Mouse (Mus musculus) G1E-ER4 (cell line): Measurements from ENCODE around the gene Ptpn6. TPM values are rescaled to one million over a fixed set of nuclear protein-coding genes. Genes with fewer than 3 reads are reported as not detected.

Experiments
- GATA1 ChIP-seq: IDR thresholded peaks from one replicate; pipeline ENCODE4 v1.8.0; 2012; ENCODE audit warnings: low read length, inconsistent platforms
- polyA plus RNA-seq: library from polyadenylated mRNA; stranded (reverse); fragments of >175 nt; gene quantifications from 2 replicates; pipeline ENCODE4 v1.2.3, GENCODE M21; 2012

The Ptpn6 gene
- 25.0 and 55.5 TPM in 2 replicates for polyA plus RNA-seq

DNA sequence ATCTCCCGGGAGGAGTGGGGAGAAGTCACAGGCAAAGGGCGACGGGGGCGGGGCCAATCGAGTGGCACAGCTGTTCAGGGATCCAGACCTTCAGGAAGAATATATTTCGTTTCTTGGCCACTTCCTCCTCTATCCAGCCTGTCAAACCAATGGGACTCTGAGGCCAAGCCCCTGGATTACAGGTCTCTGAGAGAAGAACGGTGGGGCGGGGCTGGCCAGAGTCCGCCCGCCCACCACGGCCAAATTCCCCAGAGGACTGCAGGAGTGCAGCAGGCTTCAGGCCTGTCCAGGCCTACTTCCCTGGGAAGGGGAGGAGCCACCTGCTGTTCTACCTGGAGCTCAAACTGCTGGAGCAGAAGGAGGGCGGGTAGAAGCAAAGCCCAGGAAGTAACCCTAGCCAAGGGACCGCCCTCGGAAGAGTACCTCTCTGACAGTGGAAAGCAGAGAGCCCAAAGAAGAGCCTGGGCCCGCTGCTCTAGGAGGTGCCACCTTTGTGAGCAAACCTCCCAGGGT is at the start of gene Ptpn6:
Gene Ptpn6 (minus strand): TSS at position 204 of the 513 bp plus-strand sequence.
- no peak for TF ChIP-seq GATA1

DNA sequence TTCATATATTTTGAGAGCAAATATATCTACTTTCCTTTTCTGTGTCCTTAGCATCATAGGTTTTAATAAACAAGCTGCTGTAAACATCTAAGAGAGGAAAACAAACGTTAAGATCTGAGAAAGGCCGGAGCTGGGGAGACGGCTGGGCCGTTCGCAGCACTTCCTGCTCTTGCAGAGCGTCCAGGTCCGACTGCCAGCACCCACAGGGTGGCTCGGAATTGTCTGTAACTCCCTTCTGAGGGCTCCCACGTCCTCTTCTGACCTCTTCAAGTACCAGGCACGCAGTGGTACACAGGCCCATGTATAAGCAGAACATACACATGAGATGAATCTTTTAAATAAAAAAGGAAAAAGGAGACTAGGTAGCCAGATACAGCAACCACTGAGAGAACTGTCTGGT is 49.2 kb upstream of the Ptpn6 start:
- TF ChIP-seq GATA1: no peak

DNA sequence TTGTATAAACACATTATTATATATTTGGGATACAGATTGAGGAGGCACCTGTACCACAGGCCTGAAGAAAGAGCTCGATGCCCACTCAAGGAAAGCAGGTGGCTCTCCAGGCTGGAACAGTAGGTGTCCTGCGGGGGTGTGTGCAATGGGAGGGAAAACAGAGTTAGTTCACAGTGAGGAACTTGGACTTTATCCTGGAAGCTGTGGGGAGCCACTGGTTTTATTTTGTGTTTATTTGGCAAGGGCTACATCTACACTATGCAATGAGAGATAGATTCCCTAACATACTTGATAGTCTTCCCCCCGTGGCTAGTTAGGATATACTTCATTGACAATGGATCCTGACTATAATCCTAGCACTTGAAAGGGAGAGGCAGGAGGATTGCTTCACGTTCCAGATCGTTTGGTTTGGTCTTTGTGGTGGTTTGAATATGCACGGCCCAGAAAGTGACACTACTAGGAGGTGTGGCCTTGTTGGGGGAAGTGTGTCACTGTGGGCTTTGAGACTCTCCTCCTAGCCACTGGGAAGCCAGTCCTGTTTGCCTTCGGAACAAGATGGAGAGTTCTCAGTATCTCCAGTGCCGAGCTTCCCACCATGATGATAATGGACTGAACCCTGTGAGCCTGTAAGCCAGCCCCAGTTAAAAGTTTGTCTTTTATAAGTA is 48.4 kb upstream of the Ptpn6 start:
- no peak for TF ChIP-seq GATA1

DNA sequence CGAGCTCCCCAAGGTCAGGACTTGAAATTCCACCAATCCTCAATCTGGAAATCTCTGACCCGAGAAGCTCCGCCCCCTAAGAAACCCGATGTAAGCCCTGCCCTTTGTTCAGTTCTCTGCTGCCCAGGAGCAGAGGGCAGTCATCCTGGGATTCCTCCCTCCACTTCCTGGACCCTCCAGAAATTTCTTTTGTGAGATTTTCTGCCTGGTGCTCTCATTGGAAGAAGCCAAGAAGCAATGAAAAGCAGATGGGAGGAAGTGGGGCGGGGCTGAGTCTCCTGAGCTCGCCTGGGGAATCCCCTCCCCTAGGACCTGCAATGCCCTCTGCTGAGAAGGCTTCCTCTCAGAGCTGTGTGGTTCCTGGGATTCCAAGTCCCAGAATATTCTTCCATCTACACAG is 43.9 kb upstream of the Ptpn6 start:
- no peak for TF ChIP-seq GATA1

DNA sequence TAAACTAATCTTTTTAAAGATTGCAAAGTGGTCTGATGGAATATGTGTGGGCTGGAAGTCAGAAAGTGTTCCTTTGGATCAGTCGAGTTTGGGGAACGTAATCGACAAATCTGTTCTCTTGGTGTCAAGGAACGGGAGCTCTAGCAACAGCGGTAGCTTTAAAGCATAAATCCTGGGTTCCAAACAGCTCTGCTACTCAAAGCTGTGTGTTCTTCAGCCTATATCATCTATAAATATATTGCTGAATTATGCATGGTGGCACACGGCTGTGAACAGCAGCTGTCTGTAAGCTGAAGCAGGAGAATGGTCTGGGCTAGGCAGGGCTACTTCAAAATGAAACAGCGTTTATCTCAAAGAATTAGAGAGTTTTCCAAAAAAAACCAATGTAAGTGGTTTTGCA is 42.4 kb upstream of the Ptpn6 start:
- no peak for TF ChIP-seq GATA1

DNA sequence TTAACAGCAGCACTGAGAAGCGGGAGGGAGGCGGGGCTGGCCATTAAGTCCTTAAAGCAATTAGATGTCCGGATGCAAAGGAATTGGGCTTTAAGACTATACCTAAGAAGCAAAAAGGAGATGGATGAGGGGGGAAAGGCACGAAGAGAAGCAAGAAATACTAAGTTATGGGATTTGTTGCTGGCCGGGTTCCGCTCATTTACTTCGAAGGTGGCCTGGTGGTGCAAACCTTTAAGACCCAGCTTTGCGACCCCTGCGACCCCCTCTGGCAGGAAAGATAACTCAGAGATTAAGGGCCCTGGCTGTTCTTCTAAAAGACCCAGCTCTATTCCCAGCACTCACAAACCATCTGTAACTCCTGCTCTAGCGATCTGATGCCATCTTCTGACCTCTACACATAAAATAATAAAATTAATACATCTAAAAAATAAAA is 41.5 kb upstream of the Ptpn6 start:
- no peak for TF ChIP-seq GATA1

DNA sequence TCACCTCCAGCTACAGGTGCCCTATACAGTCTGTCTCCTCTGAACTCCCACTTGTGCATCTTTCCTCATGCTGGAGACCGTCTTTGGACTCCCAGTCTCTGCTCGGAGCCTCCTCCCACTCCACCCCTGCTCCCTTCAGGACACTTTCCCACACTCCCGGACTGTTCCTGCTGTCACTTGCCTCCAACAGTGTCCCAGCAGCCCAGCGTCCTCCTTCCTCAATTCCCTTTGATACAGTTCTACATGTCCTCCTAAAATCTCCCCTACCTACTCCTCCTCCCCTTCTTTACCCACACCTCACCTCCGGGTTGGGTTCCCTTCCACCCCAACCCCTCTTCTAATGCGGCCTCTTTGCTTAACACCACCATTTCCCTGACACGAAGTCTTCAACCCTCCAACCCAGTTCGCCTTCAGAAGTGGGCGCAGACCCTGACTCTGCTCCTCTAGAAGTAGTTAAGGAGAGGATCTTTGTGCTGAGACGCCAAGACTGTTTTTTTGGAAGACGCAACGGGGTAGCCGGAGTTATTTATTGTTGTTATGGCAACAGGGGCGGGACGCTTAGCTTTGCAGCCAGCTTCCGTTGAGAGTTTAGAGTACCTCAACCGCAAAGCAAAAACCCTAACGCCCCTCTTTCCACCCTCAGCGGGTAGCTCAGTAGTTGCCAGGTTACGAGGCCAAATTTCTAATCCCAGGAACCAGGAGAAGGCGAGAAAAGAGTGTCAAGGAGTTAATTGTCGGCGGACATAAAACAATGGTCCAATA is 40.9 kb upstream of the Ptpn6 start, which contains the start of gene Lrrc23:
Gene Lrrc23 (minus strand): TSS at position 506 of the 762 bp plus-strand sequence.
- TF ChIP-seq GATA1: no peak

DNA sequence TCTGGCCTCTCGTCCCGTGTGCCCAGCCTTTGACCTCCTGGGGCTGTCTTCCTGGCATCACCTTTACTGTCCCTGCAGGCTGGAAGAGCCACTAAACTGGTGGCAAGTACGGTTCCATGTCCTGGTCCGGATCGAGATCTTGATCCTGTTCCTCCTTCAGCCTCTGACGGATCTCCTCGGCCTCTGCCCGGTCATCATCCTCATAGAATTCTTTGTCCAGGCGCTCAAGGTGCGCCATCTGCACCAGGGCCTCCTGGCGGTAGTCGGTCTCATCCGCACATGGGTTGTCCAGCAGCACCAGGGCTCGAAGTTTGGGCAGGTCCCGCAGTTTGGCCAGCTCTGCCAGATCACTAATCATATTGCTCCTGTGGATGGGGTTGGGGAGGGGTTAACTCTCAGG is 32.0 kb upstream of the Ptpn6 start:
- TF ChIP-seq GATA1: no peak

DNA sequence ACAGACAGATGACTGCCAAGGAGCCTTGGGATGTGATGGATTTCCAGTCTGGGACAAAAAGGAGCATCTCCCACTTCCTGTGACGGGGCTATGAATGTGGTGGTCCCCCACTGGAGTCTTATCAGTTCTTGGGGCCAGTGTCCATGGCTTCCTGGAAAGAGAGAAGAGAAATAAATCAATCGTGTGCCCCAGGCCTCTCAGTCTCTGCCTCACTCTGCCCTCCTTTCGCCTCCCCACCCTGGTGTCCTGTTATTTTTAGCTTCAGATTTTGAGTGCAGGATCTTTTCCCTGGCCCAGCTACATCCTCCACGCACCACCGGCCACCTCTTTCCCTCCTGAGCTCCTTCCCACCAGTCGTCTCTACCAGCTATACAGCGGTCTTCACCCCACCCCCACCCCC is 31.5 kb upstream of the Ptpn6 start:
- no peak for TF ChIP-seq GATA1

DNA sequence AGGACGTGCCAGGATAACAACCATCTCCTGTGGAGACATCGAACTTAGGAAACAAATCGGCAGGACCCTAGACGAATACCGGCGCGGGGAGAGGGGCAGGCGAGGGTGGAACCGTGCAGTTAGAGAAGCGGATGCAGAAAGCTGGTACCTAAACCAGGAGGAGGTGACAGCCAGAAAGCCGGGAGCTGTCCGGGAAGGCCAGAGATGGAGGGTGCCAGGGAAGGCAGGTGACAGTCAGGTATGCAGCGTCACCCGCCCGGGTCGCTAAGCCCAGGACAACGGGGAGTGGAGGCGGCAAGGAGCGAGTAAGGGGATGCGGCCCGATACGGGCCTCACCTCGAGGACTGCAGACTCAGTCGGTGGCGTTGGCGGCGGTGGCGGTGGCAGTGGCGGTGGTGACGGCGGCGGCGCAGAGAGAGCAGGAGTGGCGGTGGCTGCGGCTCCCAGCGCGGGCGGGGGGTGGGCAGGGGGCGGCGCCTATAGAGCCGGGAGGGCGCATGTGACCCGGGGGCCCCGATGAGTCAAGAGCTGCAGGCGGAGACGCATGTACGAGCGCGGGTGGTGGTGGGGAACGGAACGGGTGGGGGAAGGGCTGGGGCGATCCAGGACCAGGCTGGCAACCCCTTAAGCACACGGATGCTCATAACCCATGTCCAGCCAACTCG is 30.7 kb upstream of the Ptpn6 start, which contains the start of gene Eno2:
Gene Eno2 (minus strand): TSS at position 573 of the 665 bp plus-strand sequence.
- no peak for TF ChIP-seq GATA1

DNA sequence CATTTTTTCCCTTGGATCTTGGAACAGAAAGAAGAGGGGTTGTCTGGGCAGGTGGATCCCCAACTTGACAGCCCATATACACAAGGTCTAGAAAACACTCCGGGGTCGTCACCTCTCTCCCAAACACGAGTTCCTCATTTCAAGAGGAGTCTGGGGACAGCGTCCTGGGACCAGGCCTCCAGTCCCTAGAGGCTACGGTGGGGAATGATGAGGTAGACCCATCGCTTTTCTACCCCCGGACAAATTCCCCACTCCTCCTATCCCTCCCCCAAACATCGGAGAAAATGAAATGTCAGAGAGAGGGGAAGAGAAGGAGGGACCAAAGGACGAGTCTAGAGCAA is 30.2 kb upstream of the Ptpn6 start:
- TF ChIP-seq GATA1: no peak

DNA sequence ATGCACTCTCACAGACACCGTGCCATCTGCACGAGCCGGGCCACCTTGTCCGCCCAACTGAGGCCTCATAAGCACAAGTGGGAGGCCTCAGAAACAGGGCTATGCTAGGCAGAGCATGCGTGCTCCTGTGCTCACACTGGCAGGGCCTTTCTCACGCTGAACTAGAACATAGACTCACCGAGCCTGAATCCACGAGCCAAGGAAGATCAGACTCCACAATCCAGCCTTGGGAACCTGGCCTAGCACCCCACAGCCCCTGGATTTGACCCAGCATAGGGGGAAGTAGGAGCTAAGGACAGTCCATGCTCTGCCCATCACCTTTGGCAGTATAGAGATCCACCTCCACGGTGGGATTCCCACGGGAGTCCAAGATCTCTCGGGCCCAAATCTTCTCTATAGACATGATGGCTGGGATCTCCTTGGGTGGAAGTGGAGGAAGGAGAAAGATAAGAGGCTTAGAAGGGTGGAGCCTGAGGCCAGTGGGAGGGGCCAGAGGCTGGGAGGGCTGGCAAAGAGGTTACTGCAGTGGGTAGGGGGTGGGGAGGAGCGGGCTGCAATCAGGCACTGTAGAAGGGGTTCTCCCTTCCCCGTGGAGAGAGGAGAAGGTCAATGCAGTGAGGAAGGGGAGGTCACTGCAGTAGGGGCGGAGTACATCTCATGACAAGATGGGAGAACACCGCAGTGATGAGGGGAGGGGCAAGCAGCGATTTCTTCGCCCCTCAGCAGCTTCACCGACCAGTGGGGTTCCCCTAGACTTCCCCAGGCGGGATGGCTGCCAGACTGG is 29.6 kb upstream of the Ptpn6 start:
- no peak for TF ChIP-seq GATA1

DNA sequence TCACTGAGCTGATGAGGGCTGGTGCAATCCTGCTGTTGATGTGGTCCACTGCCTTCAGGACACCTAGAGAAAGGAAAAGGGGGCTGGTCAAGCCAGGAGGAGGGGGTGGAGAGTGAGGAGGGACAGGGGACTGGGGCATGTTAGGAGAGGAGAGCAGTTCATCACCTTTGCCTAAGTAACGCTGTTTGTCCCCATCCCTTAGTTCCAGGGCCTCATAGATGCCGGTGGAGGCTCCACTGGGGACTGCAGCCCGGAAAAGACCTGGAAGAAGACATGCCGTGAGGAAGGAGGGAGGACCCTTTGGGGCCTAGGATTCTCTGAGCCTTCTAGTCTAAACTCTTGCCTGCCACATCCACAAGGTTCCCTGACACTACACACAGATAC is 29.0 kb upstream of the Ptpn6 start:
- no peak for TF ChIP-seq GATA1

DNA sequence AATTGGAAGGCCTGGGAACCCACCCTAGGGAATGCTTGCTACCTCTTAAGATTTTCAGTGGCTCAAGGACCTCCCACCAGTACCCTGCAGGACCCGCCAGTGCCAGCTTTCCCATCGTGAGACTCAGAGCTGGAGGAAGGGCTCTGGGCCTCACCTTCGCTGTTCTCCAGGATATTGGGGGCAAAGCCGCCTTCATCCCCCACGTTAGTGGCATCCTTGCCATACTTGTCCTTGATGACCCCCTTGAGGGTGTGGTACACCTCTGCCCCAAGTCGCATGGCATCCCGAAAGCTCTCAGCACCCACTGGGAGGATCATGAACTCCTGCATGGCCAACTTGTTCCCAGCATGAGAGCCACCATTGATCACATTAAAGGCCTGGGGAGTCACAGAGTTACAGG is 27.4 kb upstream of the Ptpn6 start:
- no peak for TF ChIP-seq GATA1

DNA sequence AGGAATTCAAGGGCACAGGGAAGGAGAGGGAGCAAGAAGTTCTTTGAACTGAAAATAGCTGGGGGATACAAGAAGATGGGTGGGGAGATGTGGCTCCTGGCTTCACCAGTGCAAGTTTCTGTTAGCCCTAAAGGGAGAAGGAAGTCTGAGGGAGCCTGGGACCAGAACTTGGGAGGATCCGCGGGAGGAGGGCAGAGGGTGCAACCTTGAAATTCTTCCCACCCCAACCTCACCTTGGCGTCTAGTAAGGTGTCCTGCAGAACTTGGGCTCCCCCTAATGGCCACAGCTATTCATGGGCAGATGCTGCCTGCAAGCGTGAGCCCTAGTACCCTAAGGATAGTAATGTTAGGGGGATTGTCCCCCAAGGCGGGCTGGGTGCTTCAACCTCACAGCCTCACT is 20.7 kb upstream of the Ptpn6 start:
- no peak for TF ChIP-seq GATA1

DNA sequence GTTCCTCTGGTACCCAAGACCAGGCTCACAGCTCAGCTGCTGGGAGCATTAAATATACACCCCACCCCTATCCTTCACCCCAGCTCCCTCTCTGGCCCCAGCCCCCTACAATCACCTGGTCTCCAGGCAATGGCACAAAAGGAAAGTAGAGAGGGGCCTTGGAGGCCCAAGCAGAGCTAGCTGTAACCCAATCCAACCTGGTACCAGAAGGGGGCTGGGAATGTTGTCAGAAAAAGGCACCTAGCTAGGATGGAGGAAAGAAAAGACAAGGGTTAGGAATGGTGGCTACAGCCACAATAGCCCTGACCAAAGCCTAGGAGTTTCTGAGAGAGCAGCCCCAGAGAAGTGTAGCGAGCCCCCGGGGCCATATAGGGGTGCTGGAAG is 20.3 kb upstream of the Ptpn6 start:
- TF ChIP-seq GATA1: no peak
